Mouse (Mus musculus) B cell, adult (primary cell): ENCODE results near the gene Pdcl. TPM values are rescaled to one million over a fixed set of nuclear protein-coding genes. Genes with fewer than 3 reads are reported as not detected.

Source experiments
- total RNA-seq: library from RNA; stranded (reverse); gene quantifications from 4 replicates; pipeline ENCODE4 v1.2.4, GENCODE M21; 2023; ENCODE audit not compliant: inconsistent age

The Pdcl gene
- total RNA-seq: 32.3 to 37.8 TPM (median 35.4 TPM) in 4 replicates

DNA sequence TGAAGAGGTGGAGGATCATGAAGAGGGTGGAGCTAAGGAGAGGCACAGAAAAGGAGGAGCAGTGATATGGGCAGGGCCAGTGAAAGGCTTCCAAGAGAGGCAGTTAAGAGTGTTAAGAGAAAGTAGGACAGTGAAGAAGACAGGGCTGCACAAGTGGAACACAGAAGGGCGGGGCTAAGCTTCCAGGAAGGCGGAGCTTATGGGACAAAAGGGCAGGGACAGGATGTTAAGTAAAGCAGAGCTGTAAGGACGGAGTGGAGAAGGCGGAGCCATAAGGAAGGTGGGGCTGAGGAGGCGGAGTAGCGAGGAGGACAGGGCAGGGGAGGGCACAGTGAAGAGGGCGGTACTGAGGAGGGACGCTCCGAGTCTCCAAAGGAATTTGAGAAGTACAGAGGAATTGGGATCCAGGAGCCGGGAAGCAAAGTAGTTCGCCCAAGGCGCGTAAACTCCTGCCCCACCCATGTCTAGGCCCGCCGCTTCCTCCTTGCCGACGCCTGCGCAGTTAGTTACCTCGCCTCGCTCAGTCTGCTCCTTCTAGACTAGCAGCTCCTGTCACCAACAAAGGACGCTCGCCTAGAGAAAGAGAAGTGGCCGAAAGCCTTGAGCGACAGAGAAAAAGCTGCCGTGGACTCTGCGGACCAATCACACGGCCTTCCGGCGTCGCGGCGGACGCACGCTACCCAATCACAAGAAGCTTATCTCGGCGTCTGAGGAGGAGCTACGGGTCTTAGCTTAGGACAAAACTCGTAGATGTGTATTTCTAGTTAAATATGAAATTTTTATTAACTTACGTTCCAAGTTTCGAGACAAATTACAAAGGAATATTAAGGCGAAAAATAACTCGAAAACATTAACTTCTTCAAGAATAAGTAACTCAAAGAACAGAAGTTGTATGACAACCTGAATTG lies at the start of gene Pdcl:
Pdcl (minus strand) TSS at position 700 of the 908 bp plus-strand sequence.

DNA sequence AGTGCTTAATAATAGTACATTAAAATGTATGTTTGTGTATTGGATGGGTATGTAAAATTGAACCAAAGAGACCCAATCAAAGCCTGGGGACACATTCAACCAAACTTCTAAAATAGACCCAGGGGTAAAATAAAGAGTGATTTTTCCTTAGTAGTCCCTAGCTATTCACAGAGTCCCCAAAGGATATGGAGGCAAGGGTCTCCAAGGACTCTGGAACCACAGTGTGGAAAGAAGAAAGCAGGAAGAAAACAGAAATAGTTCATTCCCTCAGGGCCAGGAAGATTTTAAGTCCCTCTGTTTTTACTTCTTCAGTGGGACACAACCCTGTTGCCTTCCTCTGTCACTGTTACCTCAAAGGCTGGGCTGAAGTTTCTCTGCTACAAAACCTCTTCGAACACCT lies 32.9 kb downstream of the Pdcl start, which contains the start of gene Olfr368:
Olfr368 (plus strand) TSS at position 301 of the 400 bp plus-strand sequence.

Other genes with a start within 250 kb of the Pdcl start
- not detected in 4 replicates for gene Olfr362, start 241.4 kb downstream of the Pdcl start, total RNA-seq
- gene Olfr364-ps1, start 220.0 kb downstream of the Pdcl start, total RNA-seq: not detected in 4 replicates
- gene Olfr365, start 171.1 kb downstream of the Pdcl start, total RNA-seq: 0.12 TPM in 1 of 4 replicates, not detected in the others
- not detected in 4 replicates for gene Olfr366, start 147.8 kb downstream of the Pdcl start, total RNA-seq
- not detected in 4 replicates for gene Olfr368, start 32.8 kb downstream of the Pdcl start, total RNA-seq
- gene Rc3h2, start 63.6 kb upstream of the Pdcl start, total RNA-seq: 51.5 to 67.3 TPM (median 60.0 TPM) in 4 replicates
- gene Zbtb26, start 83.8 kb upstream of the Pdcl start, total RNA-seq: 2.9 to 6.4 TPM (median 4.5 TPM) in 4 replicates
- 16.1 to 18.5 TPM (median 17.5 TPM) in 4 replicates for gene Zbtb6, start 83.8 kb upstream of the Pdcl start, total RNA-seq
- gene Rabgap1, start 83.9 kb upstream of the Pdcl start, total RNA-seq: 44.7 to 50.4 TPM (median 47.4 TPM) in 4 replicates
- gene Gpr21, start 157.0 kb upstream of the Pdcl start, total RNA-seq: 2.4 to 3.5 TPM (median 2.7 TPM) in 4 replicates